Mouse (Mus musculus): ENCODE data around the gene Rnase1. TPM values are rescaled to one million over a fixed set of nuclear protein-coding genes. Genes with fewer than 3 reads are reported as not detected.

Rnase1 gene
- total and polyA plus RNA-seq, 3 experiments: 0.07 TPM; not detected in 2

DNA sequence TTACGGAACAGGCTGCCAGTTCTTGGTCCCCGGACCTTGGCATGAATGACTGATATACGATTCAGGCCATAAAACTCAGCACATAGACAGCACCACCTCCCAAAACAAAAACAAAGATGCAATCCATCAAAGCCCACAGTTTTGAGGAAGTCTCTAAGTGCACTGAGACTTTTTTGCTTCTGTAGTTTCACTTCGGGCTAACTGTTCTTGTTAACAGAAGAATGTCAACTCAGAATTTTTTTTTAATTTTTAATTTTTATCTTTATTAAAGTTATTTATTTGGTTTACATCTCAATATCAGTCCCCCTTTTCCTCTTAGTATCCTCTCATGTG is 10.1 kb upstream of the Rnase1 start:
- H3K79me2 ChIP-seq (ENCODE audit: control insufficient read depth, insufficient read depth, low read length, poor library complexity): no peaks in the 10 kb centered on the region
- no peak for DNase-seq (ENCODE audit: low read depth, low spot score)
- H3K27ac ChIP-seq (ENCODE audit: control insufficient read depth, low read depth, low read length): no peak overlapping the region
- no peaks in the 10 kb centered on the region for H3K9me3 ChIP-seq (replicated peaks; ENCODE audit: insufficient read depth, low read length)
- H3K9ac ChIP-seq (ENCODE audit: control insufficient read depth, low read depth, low read length, poor library complexity, severe bottlenecking): no peak overlapping the region
- no peaks in the 10 kb centered on the region for H3K4me1 ChIP-seq (ENCODE audit: control insufficient read depth in 1 of 2, insufficient read depth in 2 of 2, low read length in 2 of 2)
- H3K4me3 ChIP-seq (ENCODE audit: control insufficient read depth in 1 of 2, insufficient read depth in 1 of 2, low read depth in 2 of 2, low read length in 2 of 2): no peak overlapping the region
- H3K27me3 ChIP-seq (ENCODE audit: control insufficient read depth in 1 of 2, insufficient read depth in 2 of 2, low read length in 2 of 2): no peaks in the 10 kb centered on the region
- no peaks in the 10 kb centered on the region for H3K36me3 ChIP-seq (ENCODE audit: control insufficient read depth in 1 of 2, insufficient read depth in 2 of 2, low read length in 2 of 2)
- no peak for TF ChIP-seq MXI1 (IDR thresholded peaks at IDR 0.05; ENCODE audit: low read depth, low read length)
- TF ChIP-seq MAZ (IDR thresholded peaks at IDR 0.05; ENCODE audit: low read depth, low read length): no peak
- TF ChIP-seq KAT2A (conservative IDR thresholded peaks at IDR 0.05; ENCODE audit: low read depth, low read length): no peak
- TF ChIP-seq ETS1 (IDR thresholded peaks at IDR 0.05; ENCODE audit: low read depth, low read length): no peak
- no peak for TF ChIP-seq CTCF (IDR thresholded peaks at IDR 0.05 in 2 of 3, conservative IDR thresholded peaks at IDR 0.05 in 1 of 3; ENCODE audit: control insufficient read depth in 1 of 3, insufficient read depth in 1 of 3, low read depth in 2 of 3, low read length in 3 of 3, poor library complexity in 1 of 3, severe bottlenecking in 1 of 3)
- no peak for TF ChIP-seq MAFK (IDR thresholded peaks at IDR 0.05; ENCODE audit: borderline replicate concordance, low read depth, low read length)
- no peak for TF ChIP-seq USF1 (IDR thresholded peaks at IDR 0.05; ENCODE audit: low read depth, low read length)
- TF ChIP-seq GABPA (IDR thresholded peaks at IDR 0.05; ENCODE audit: low read depth, low read length): no peak
- TF ChIP-seq MEF2A (IDR thresholded peaks at IDR 0.05; ENCODE audit: extremely low read depth, insufficient replicate concordance, low read depth, low read length, poor library complexity, severe bottlenecking): no peak
- TF ChIP-seq MYC (IDR thresholded peaks at IDR 0.05; ENCODE audit: low read depth, low read length): no peak
- TF ChIP-seq USF2 (IDR thresholded peaks at IDR 0.05; ENCODE audit: borderline replicate concordance in 1 of 2, insufficient read depth in 1 of 2, low read depth in 1 of 2, low read length in 2 of 2): no peak
- TF ChIP-seq RCOR1 (IDR thresholded peaks at IDR 0.05; ENCODE audit: low read depth, low read length): no peak
- no peak for TF ChIP-seq SMC3 (IDR thresholded peaks at IDR 0.05; ENCODE audit: low read depth, low read length)
- no peak for TF ChIP-seq SIN3A (IDR thresholded peaks at IDR 0.05; ENCODE audit: low read length)
- no peak for TF ChIP-seq CHD2 (IDR thresholded peaks at IDR 0.05; ENCODE audit: low read length)
- TF ChIP-seq POLR2AphosphoS2 (IDR thresholded peaks at IDR 0.05; ENCODE audit: low read length): no peak

DNA sequence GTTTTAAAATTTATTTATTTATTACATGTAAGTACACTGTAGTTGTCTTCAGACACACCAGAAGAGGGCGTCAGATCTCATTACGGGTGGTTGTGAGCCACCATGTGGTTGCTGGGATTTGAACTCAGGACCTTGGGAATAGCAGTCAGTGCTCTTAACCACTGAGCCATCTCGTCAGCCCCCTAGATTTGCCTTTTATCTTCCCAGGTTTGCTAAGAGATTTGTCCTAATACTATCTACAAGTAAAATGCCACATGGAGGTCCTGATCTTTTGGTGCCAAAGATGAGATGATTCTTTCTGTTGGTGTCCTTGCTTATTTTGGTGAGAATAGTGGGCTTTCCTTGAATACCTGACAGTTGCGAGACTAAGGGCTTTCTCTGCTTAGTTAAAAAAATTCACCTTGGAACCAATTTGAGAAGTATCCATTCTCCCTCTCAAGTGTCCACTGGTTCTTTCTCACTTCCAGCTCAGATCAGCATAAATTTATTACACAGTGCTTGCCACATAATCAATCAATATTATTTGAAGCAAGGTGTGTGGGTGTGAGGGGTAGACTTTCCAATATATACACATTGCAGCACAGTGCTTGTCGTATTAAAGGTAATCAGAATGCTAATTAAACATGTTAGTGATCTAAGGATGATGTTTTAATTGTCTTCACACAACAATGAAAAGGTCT is 9.6 kb upstream of the Rnase1 start:
- no peak overlapping the region for H3K27ac ChIP-seq (ENCODE audit: control insufficient read depth, low read depth, low read length)
- no peak for DNase-seq (ENCODE audit: low read depth, low spot score)
- TF ChIP-seq POLR2AphosphoS5 (IDR thresholded peaks at IDR 0.05; ENCODE audit: borderline replicate concordance, low read depth, low read length) (no peak), TBP (IDR thresholded peaks at IDR 0.05; ENCODE audit: low read depth, low read length) (peak; percentile 65)
- H3K9ac ChIP-seq (ENCODE audit: control insufficient read depth, low read depth, low read length, poor library complexity, severe bottlenecking): no peak overlapping the region
- no peaks in the 10 kb centered on the region for H3K79me2 ChIP-seq (ENCODE audit: control insufficient read depth, insufficient read depth, low read length, poor library complexity)
- no peaks in the 10 kb centered on the region for H3K27me3 ChIP-seq (ENCODE audit: control insufficient read depth in 1 of 2, insufficient read depth in 2 of 2, low read length in 2 of 2)
- no peaks in the 10 kb centered on the region for H3K36me3 ChIP-seq (ENCODE audit: control insufficient read depth in 1 of 2, insufficient read depth in 2 of 2, low read length in 2 of 2)
- H3K4me3 ChIP-seq (ENCODE audit: control insufficient read depth in 1 of 2, insufficient read depth in 1 of 2, low read depth in 2 of 2, low read length in 2 of 2): no peak overlapping the region
- H3K4me1 ChIP-seq (ENCODE audit: control insufficient read depth in 1 of 2, insufficient read depth in 2 of 2, low read length in 2 of 2): no peaks in the 10 kb centered on the region
- no peaks in the 10 kb centered on the region for H3K9me3 ChIP-seq (replicated peaks; ENCODE audit: insufficient read depth, low read length)

Measured in MEL (cell line).